Mouse (Mus musculus): Measurements from ENCODE around the gene Frk. TPM values are rescaled to one million over a fixed set of nuclear protein-coding genes. Genes with fewer than 3 reads are reported as not detected.
A peak's percentile ranks its signal among the peaks of the same experiment; 100 is the strongest.
"Not testable (repeated sequence)": the region's sequence is repeated elsewhere in the genome, so short reads cannot be mapped to it uniquely, and the experiment has no call there.

Gene Frk
- polyA plus RNA-seq (2015; fragmentation: Nextera tagmentation; extraction: Ambion mirVana) = 0.69 and 0.90 TPM in 2 replicates

DNA sequence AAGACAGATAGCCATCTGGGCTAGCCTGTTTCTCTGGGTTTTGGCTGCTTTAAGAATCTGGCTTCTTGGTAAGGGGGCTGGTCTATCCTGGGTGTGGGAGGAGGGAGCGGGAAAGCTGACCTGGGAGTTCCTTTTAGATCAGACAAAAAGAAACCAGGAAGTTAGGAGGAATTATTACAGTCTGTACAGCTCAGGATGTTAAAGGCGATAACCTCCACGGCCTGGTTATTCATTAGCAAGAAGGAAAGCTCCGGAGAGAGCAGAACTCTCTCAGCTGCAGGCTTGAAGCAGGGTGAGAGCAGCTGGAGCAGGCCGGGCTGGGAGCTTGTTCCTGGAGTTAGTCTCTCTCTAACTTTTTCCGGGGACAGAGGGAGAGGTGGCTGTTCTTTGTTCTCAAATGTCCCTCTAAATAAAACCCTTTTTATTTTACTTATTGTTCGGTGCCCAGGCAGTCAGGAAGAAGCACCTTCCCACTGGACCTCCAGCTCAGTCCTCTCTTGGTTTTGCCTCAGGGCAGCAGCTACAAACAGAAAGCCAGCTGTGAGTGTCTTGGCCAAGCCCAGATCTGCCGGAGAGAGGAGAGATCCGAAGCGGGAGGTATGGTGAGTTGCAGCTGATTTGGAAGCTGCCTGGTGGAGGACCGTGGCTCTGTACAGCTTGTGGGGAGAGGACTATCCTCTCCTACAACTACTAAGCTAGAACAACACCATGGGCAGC, at the start of gene Frk:
TSS of gene Frk (plus strand) at position 103 of the 717 bp plus-strand sequence.
- WGBS = 32% methylated on average over 11 of the region's 11 CpGs
- H3K9ac ChIP-seq = no peak within 1 kb of the TSS
- H3K27ac ChIP-seq (replicated peaks) = no peak within 1 kb of the TSS
- no peak for ATAC-seq (ENCODE audit: low FRiP score, low read depth)
- H3K36me3 ChIP-seq = no peaks in the 10 kb centered on the region
- H3K4me3 ChIP-seq = no peak within 1 kb of the TSS
- H3K9me3 ChIP-seq = no peaks in the 10 kb centered on the region
- no peaks in the 10 kb centered on the region for H3K27me3 ChIP-seq
- H3K4me2 ChIP-seq = peak within 1 kb of the TSS; percentile 27
- H3K4me1 ChIP-seq (replicated peaks) = no peaks in the 10 kb centered on the region

DNA sequence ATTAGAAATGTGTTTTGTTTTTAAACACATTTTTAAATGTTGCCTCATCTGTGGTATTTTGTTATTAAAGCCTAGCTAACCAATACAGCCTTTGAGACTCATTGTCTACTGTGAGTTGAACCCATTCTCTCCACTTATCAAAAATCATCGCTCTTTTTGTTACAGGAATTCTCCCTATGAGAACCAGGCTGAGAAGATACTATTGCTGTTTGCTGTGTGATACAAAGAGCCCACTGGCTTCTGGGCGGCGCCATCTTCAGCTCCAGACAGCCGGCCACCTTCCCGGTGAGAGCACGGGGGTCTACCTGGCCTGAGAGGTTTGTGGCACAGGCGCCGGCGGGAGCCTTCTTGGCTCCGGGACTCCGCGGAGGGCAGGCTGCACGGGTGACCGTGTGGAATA, 49.0 kb upstream of the Frk start:
- over 99% methylated on average over 6 of the region's 14 CpGs for WGBS

DNA sequence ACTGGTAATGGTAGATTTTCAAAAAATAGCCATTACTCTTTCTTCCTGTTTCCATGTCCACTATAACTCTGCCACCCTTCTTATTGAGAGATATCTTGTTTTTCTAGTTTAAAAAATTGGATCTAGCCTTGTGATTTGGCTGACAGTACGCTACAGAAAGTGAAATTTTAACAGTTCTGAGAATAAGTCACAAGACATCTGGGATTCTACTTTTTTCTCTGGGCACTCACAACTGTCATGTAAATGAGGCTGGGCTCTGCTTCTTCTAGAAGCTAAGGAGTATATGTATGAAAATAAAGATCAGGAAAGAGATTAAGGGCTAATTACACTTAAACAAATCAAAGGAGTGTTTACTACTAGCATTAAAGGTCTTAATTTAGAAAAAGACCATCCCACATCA, 33.7 kb upstream of the Frk start:
- H3K4me2 ChIP-seq = no peak overlapping the region
- WGBS = 70% methylated on average over 1 of the region's 1 CpGs
- H3K27me3 ChIP-seq = no peaks in the 10 kb centered on the region
- no peak overlapping the region for H3K4me3 ChIP-seq
- H3K4me1 ChIP-seq (replicated peaks) = no peaks in the 10 kb centered on the region
- H3K27ac ChIP-seq (replicated peaks) = no peak overlapping the region
- no peak for ATAC-seq (ENCODE audit: low FRiP score, low read depth)
- no peaks in the 10 kb centered on the region for H3K36me3 ChIP-seq
- no peak overlapping the region for H3K9ac ChIP-seq
- H3K9me3 ChIP-seq = no peaks in the 10 kb centered on the region

More for the DNA sequence above, 49.0 kb upstream of the Frk start:
- H3K9me3 ChIP-seq; H3K27ac ChIP-seq (replicated peaks); H3K27me3 ChIP-seq; H3K36me3 ChIP-seq; ATAC-seq (ENCODE audit: low FRiP score, low read depth); H3K4me3 ChIP-seq; H3K4me2 ChIP-seq; H3K9ac ChIP-seq; H3K4me1 ChIP-seq (replicated peaks): not testable (repeated sequence)

DNA sequence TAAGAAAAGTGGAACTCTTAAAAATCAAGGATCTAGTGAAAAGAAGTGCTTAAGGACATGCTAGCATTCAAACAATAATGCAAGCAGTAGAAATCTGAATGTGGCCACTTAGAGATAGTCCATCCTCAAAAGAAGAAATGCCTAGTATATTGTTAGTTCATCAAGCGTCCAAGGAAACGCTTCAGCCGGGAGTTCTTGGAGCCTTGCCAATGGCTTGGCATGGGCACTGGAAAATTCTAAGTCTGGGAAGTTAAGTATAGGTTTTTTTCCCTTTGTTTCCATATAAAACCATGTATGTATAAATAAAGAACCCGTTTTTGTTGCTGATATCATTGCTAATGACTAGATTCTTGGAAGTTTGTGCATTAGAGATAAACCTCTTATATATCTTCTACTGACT, 21.7 kb upstream of the Frk start:
- Histone ChIP-seq H3K4me2 (no peak overlapping the region), H3K36me3 (no peaks in the 10 kb centered on the region), H3K9ac (no peak overlapping the region), H3K27ac (replicated peaks) (no peak overlapping the region), H3K9me3 (no peaks in the 10 kb centered on the region), H3K4me1 (replicated peaks) (no peaks in the 10 kb centered on the region), H3K4me3 (no peak overlapping the region), H3K27me3 (no peaks in the 10 kb centered on the region)
- ATAC-seq (ENCODE audit: low FRiP score, low read depth) = no peak
- WGBS = 38% methylated on average over 4 of the region's 4 CpGs

- Histone ChIP-seq H3K4me3 (no peak overlapping the region), H3K27me3 (no peaks in the 10 kb centered on the region), H3K4me2 (no peak overlapping the region), H3K9ac (no peak overlapping the region), H3K36me3 (no peaks in the 10 kb centered on the region), H3K9me3 (no peaks in the 10 kb centered on the region), H3K4me1 (replicated peaks) (no peaks in the 10 kb centered on the region), H3K27ac (replicated peaks) (no peak overlapping the region)
- WGBS = 92% methylated on average over 4 of the region's 4 CpGs
- ATAC-seq (ENCODE audit: low FRiP score, low read depth) = no peak
These were observed 18.9 kb upstream of the Frk start for GRCm38 (mm10) chr10:34464321-34464720.

DNA sequence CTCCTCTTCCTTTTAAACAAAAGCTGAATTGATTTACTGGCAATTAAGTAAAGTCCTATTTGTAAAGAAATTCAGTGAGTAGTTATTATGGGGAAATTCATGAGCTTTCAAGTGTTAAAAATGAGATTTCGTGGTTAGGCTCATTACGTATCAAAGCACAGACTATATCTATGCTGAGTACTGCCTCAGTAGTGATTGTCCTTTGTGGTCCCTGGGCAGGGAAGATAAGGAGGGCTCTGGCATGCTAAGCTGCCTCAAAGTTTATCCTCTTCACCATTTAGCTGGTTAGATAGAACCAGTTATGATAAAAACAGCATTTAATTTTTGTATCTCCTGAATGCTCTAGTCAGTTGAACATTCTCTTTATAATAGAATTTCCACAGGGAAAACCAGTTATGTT, 14.2 kb upstream of the Frk start:
- no peak overlapping the region for H3K4me3 ChIP-seq
- H3K36me3 ChIP-seq = no peaks in the 10 kb centered on the region
- no peaks in the 10 kb centered on the region for H3K4me1 ChIP-seq (replicated peaks)
- H3K27ac ChIP-seq (replicated peaks) = no peak overlapping the region
- 38% methylated on average over 2 of the region's 2 CpGs for WGBS
- H3K4me2 ChIP-seq = no peak overlapping the region
- no peaks in the 10 kb centered on the region for H3K9me3 ChIP-seq
- H3K9ac ChIP-seq = no peak overlapping the region
- ATAC-seq (ENCODE audit: low FRiP score, low read depth) = no peak
- no peaks in the 10 kb centered on the region for H3K27me3 ChIP-seq

- WGBS = 77% methylated on average over 4 of the region's 4 CpGs
- H3K9me3 ChIP-seq = peaks cover 3% of the 10 kb centered on the region; the same call in 1 of the 2 replicates
- no peak for ATAC-seq (ENCODE audit: low FRiP score, low read depth)
- H3K36me3 ChIP-seq = no peaks in the 10 kb centered on the region
- no peak overlapping the region for H3K4me2 ChIP-seq
- H3K4me3 ChIP-seq = no peak overlapping the region
- H3K27me3 ChIP-seq = no peaks in the 10 kb centered on the region
- no peak overlapping the region for H3K27ac ChIP-seq (replicated peaks)
- H3K9ac ChIP-seq = no peak overlapping the region
- H3K4me1 ChIP-seq (replicated peaks) = no peaks in the 10 kb centered on the region
These were observed 3.2 kb upstream of the Frk start for GRCm38 (mm10) chr10:34479942-34480455.

GRCm38 (mm10) chr10:34484014-34484411, 814 bp downstream of the Frk start:
- Histone ChIP-seq H3K36me3 (no peaks in the 10 kb centered on the region), H3K4me2 (peak overlapping the region; percentile 27), H3K27me3 (no peaks in the 10 kb centered on the region), H3K27ac (replicated peaks) (no peak overlapping the region), H3K4me1 (replicated peaks) (no peaks in the 10 kb centered on the region), H3K4me3 (no peak overlapping the region), H3K9me3 (no peaks in the 10 kb centered on the region), H3K9ac (no peak overlapping the region)
- ATAC-seq (ENCODE audit: low FRiP score, low read depth) = no peak
- WGBS = 78% methylated on average over 14 of the region's 14 CpGs

- ATAC-seq (ENCODE audit: low FRiP score, low read depth) = no peak
- no peak overlapping the region for H3K4me2 ChIP-seq
- H3K27me3 ChIP-seq = no peaks in the 10 kb centered on the region
- WGBS = 70% methylated on average over 4 of the region's 4 CpGs
- H3K36me3 ChIP-seq = no peaks in the 10 kb centered on the region
- H3K27ac ChIP-seq (replicated peaks) = no peak overlapping the region
- H3K4me3 ChIP-seq = no peak overlapping the region
- no peaks in the 10 kb centered on the region for H3K4me1 ChIP-seq (replicated peaks)
- H3K9ac ChIP-seq = no peak overlapping the region
- no peaks in the 10 kb centered on the region for H3K9me3 ChIP-seq
These were observed 1.9 kb downstream of the Frk start for GRCm38 (mm10) chr10:34485079-34485478.

- Histone ChIP-seq H3K36me3 (no peaks in the 10 kb centered on the region), H3K4me3 (no peak overlapping the region), H3K9me3 (no peaks in the 10 kb centered on the region), H3K4me1 (replicated peaks) (no peaks in the 10 kb centered on the region; the same call in 1 of the 2 replicates), H3K27ac (replicated peaks) (no peak overlapping the region), H3K4me2 (no peak overlapping the region), H3K9ac (no peak overlapping the region), H3K27me3 (no peaks in the 10 kb centered on the region)
- 52% methylated on average over 2 of the region's 2 CpGs for WGBS
- no peak for ATAC-seq (ENCODE audit: low FRiP score, low read depth)
These were observed 24.6 kb downstream of the Frk start for GRCm38 (mm10) chr10:34507807-34508206.

DNA sequence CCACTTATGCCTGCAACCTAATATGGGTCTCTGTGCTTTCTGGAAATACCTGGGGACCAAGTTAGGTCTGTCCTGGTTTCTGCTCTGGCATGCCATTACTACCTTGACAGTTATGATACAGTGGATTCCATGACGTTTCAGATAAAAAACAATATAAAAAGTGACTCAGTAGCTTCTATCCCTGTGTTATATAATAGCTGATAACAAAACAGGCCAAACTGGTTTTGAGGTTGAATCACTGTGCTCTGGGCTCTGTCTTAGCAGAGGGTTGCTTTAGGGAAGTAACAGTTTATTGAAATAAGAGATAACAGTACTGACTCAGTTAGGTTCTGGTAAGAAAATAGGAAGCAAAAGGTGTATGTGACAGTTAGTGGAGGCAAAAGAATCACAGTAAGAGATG, 25.4 kb downstream of the Frk start:
- Histone ChIP-seq H3K4me2 (no peak overlapping the region), H3K9me3 (no peaks in the 10 kb centered on the region), H3K27me3 (no peaks in the 10 kb centered on the region), H3K4me3 (no peak overlapping the region), H3K27ac (replicated peaks) (no peak overlapping the region), H3K36me3 (no peaks in the 10 kb centered on the region), H3K9ac (no peak overlapping the region), H3K4me1 (replicated peaks) (no peaks in the 10 kb centered on the region; the same call in 1 of the 2 replicates)
- 69% methylated on average over 1 of the region's 1 CpGs for WGBS
- ATAC-seq (ENCODE audit: low FRiP score, low read depth) = no peak

DNA sequence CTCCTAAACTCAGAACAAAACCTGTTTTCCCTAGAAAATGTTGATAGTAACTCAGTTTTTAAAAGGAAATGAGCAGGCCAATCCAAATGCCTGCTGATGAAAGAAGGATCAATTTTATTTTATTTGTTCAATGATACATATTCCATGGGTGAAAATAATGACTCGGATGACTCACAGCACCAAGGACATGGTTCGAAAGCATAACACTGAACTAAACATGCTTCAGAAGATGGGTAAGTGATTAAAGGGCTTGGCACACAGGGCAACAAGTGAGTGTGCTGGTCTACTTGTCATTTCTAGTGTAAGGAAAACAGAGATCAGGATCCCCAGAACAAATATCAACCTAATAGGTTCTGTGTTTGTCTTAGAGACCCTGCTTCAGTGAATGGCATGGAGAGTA, 26.1 kb downstream of the Frk start:
- H3K9me3 ChIP-seq = no peaks in the 10 kb centered on the region
- WGBS = 96% methylated on average over 2 of the region's 2 CpGs
- no peaks in the 10 kb centered on the region for H3K36me3 ChIP-seq
- no peaks in the 10 kb centered on the region; the same call in 1 of the 2 replicates for H3K4me1 ChIP-seq (replicated peaks)
- H3K27me3 ChIP-seq = no peaks in the 10 kb centered on the region
- ATAC-seq (ENCODE audit: low FRiP score, low read depth) = no peak
- no peak overlapping the region for H3K4me3 ChIP-seq
- H3K4me2 ChIP-seq = no peak overlapping the region
- no peak overlapping the region for H3K9ac ChIP-seq
- H3K27ac ChIP-seq (replicated peaks) = no peak overlapping the region

GRCm38 (mm10) chr10:34511192-34511591, 28.0 kb downstream of the Frk start:
- no peaks in the 10 kb centered on the region for H3K9me3 ChIP-seq
- no peak overlapping the region for H3K9ac ChIP-seq
- ATAC-seq (ENCODE audit: low FRiP score, low read depth) = no peak
- H3K27me3 ChIP-seq = no peaks in the 10 kb centered on the region
- H3K4me2 ChIP-seq = no peak overlapping the region
- H3K36me3 ChIP-seq = no peaks in the 10 kb centered on the region
- no peaks in the 10 kb centered on the region; the same call in 1 of the 2 replicates for H3K4me1 ChIP-seq (replicated peaks)
- no peak overlapping the region for H3K27ac ChIP-seq (replicated peaks)
- 70% methylated on average over 3 of the region's 3 CpGs for WGBS
- H3K4me3 ChIP-seq = no peak overlapping the region
